Mouse (Mus musculus): ENCODE data around the gene Kctd12.

Kctd12 gene

DNA sequence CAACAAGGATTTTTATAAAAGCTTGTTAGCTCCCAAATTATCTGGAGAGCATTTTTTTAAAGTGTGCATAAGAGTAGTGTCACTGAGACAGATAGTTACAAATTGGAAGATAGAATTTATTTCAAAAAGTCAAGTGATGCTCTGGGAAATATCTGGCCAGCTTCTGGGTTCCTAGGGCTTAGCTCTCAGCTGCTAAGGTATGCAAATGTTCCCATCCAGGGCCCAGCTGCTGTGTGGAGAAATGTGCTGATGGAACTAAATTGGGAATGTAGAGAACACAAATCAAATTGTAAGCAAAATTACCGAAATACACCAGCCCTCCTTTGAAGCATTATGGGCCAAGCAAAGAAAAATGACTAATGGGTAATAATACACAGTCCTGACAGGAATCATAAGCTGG, 16.6 kb downstream of the Kctd12 start:
- no peak for DNase-seq (ENCODE audit: low read depth, low spot score)

DNA sequence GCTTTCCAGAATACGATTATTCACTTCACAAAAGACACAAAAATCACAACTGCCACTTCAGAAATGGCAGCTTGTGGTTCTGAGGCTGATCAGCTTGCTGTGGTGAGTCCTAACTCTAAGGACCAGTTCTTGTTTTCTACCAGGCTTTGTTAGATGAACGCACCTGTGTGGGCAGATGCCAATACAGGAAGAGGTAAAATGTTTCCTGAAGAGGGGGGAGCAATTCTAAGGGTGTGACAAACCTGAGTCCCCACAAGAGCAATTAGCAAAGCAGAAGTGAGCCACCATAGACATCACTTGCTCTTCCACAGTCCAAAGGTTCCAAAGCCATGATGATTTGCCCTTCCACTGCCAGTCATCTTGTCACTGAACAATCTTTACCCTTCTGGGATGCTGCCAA, 20.4 kb downstream of the Kctd12 start:
- DNase-seq (ENCODE audit: low read depth, low spot score), result no peak

DNA sequence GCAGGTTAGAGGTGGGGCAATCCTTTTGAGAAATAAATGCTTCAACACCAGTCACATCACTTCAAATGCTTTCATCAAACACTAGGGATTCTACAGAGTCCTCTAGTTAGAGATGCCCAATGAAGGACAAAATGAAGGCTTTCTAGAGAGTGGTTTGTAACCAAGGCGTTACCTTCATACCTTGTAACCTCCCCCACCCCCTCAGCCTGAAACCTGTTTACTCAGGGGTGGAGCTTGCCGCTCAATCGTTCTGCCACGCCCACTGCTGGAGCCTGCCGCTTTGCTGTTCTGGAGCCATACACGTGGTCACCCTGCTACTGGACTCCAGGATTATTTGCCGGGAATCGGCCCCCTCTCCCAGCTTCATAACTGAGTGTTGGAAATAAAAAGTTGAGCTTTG, 28.9 kb downstream of the Kctd12 start:
- no peak for DNase-seq (ENCODE audit: low read depth, low spot score)

DNA sequence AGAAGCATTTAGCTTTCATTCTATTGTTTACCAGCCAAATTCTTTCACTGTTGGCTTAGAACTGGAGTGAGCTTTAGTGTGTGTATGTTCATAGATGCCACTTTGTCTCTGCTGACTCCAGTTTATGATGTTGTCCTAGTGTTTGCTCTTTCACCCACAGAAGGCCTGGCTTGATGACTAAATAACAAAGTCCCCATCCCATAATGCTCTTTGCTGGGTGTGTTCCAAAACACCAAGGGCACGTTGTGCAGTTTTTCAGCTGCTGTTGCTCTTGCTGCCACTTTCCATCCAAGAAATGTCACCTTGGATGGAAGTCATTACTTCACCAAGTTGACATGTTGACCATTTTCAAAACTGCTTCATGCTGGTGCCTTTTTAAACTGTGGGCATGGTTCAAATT, 30.5 kb downstream of the Kctd12 start:
- no peak for DNase-seq (ENCODE audit: low read depth, low spot score)

DNA sequence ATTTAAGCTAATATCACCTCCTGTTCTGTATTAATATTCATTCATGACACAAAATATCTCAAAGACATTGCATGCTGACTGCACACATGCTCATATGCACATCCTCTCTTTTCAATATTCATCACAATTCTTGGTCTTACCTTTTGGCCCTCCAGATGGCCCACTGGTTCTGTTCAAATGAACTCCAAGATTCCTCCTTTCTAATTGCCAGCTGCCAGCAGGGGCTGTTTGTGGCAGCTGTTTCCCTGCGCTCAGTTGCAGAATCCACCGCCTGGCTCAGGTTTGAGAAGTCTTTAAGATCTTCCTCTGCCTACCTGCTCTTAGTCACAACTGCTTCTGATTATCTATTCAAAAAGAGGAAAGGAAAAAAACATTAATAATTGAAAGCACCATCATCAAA, 34.6 kb downstream of the Kctd12 start:
- no peak for DNase-seq (ENCODE audit: low read depth, low spot score)

DNA sequence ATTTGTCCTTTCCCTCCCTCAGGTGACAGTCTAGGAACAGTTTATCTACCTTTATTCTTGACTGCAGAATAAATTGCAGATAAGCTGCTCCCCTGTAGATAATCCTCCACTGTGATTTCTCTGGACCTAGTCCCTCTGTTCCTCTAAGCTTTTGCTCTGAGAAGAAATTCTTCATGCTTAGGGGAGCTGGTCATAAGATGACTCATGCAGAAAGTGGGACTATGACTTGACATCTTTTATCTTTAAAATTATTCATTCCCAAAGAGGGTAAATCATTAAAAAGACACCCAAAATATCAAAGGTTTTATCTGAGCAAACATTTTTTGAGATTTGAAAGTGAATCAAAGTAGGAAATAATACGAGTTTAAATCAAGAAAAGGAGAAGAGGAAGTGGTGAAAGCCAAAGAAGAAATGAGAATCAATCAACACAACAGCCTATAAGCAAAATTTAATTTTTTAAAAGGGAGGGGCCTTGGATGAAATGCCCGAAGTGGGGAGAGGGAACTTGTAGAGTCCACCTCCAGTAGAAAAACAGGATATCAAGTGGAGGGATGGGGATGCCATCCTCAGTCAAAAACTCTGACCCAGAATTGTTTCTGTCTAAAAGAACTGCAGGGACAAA, 40.1 kb downstream of the Kctd12 start:
- DNase-seq (ENCODE audit: low read depth, low spot score), result no peak

DNA sequence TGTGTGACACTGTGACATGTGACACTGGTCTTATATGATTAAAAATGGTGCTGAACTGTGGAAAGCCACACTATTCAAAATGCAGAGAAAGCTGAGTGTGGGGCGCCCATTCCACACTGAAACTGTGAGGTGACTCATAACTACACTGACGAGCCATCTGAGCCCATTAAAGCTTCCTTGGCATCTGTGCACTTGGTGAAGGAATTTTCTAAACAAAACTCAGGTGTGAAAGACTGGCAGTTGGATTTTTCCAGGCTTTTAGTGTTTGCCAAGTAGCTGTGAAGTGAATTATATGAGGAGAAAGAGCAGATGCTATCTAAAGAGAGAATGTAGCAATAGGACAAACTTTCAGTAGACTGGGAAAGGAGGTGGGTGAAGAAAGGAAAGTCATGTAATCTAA, 47.6 kb downstream of the Kctd12 start:
- no peak for DNase-seq (ENCODE audit: low read depth, low spot score)

DNA sequence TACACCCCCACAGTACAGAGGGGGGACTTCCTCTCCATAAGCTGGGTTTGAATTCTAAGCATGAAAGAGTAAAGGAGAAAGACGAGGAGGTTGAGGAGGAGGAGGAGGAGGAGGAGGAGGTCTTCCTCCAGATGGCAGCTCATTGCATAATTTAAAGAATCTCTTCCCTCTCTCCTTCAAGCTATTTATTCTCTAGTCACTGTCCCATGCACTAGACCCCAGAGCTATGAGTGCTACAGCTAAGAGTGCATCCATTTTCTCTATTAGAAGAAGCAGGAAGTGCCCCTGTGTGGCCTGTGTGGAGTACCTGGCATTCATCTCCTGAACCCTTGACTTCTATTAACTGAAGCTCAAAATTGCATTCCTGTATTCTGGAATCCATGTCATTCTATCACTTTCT, 51.5 kb downstream of the Kctd12 start:
- DNase-seq (ENCODE audit: low read depth, low spot score), result no peak

DNA sequence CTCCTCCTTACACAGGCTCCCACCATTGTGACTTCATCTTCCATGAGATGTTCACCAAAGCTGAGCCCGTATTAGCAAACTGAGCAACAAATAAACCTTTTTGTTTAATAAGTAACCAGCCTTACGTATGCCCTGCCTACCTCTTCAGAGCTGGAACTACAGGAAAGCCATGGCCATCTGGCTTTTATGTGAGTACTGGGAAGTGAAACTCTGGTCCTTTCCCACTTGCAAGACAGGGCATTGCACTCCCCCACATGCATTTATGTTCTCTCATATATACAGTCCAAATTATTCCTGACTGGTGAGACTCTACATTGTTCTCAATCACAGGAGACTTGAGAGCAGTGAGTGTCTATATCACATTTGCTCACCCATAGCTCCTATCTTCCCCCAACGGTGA, 52.9 kb downstream of the Kctd12 start:
- no peak for DNase-seq (ENCODE audit: low read depth, low spot score)

DNA sequence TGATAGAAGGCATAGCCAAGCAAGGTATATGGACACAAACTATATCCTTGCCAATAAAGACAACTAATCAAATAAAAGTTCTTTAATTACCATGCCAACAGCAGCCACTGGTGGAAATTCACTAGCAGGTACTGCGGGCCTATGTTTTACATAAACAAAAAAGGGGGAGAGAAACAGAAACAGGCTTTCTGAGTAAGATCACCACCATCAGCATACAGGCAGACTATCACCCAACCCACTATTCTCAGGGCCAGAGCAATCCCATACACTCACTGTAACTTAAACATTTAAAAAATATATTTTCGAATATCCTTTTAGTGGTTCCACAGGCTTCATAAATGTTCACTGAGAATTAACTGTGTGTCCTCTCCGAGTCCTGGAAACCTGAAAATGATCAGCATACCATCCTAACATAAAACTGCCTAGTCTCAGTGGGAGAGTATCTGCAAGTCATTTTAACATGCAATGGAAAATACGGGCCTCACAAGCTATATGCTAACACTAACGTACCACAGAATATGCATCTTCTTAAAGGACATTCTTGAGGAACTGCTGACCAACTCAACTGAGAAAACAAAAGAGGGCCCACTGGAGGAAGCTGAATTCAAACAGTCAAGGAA, 54.5 kb downstream of the Kctd12 start:
- DNase-seq (ENCODE audit: low read depth, low spot score), result no peak
